Mouse (Mus musculus): ENCODE data around the gene Rtp4. TPM values are rescaled to one million over a fixed set of nuclear protein-coding genes. Genes with fewer than 3 reads are reported as not detected.

The Rtp4 gene
- polyA plus RNA-seq (2014; fragmentation: Nextera tagmentation; extraction: Ambion mirVana) = 3.1 and 4.0 TPM in 2 replicates

DNA sequence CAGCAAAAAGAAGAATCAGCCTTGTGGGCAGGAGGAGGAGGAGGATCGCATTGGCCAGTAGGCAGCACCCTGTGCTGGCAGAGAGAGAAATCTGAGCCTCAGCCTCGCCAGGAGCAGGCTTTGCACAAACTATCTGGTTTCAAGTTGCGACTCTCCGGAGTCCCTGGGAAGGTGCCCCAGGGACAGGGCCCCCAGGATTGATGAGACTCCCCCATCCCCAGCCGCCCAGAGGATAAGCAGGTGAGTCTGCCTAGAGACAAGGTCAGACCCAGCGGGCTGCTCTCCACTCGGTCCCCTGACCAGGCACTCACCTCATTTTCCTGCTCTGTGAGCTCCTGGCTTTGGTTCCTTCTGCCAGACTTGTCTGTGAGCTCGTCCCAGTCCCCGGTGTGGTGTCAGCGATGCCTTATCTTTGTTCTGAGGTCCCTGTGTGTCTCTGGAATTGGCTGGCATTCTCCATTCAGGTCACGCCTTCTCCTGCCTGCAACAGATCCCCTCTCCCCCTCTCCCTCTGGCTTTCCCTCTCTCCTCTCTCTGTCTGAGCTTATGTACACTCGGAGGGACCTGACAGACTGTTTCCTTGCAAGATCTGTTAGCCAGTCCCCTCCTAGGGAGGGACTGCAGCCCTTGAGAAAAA is at the start of gene Rtp4, which contains the start of gene Masp1:
Rtp4 (plus strand) TSS at position 57 of the 637 bp plus-strand sequence.
Masp1 (minus strand) TSS at position 581 of the 637 bp plus-strand sequence.
- H3K4me1 ChIP-seq (ENCODE audit: control insufficient read depth, insufficient read depth, low read length) = peaks cover 50% of the 10 kb centered on the region
- no peaks in the 10 kb centered on the region for H3K36me3 ChIP-seq (ENCODE audit: control insufficient read depth, insufficient read depth, low read length)
- ATAC-seq (peak; percentile 62), DNase-seq (ENCODE audit: low spot score) (peak; percentile 81)
- peak within 1 kb of the TSS; percentile 95 for H3K27ac ChIP-seq (ENCODE audit: low read depth, low read length)
- no peaks in the 10 kb centered on the region for H3K27me3 ChIP-seq (replicated peaks; ENCODE audit: control insufficient read depth, insufficient read depth, low read length)
- H3K4me3 ChIP-seq (ENCODE audit: low read depth, low read length) = peak within 1 kb of the TSS; percentile 49
- WGBS = 0% methylated on average over 12 of the region's 12 CpGs
- H3K9me3 ChIP-seq (replicated peaks; ENCODE audit: control insufficient read depth, low read length) = no peaks in the 10 kb centered on the region
- peak within 1 kb of the TSS; percentile 78 for H3K9ac ChIP-seq (ENCODE audit: low read length)
- H3K4me2 ChIP-seq (ENCODE audit: low read length) = peak within 1 kb of the TSS; percentile 58

DNA sequence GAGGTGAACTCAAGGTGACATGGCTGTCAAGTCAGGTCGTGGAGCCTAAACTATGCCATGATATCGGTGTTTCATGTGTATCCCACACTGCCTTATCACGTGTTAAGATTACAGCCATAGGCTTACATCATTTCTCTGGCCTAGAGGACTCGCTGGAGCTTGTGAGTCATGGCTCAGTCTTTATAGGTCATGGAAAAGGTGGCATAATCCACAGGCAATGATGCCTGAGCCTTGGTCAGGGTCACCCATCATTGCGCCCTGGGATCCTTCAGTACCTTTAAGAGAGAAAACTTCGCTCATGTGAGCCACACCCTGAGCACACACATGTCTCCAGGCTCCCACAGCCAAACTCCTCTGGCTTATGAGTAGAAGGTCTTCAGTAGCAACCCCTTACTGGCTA is 48.5 kb upstream of the Rtp4 start:
- Histone ChIP-seq H3K27ac (ENCODE audit: low read depth, low read length) (no peak overlapping the region), H3K9me3 (replicated peaks; ENCODE audit: control insufficient read depth, low read length) (no peaks in the 10 kb centered on the region), H3K4me3 (ENCODE audit: low read depth, low read length) (no peak overlapping the region), H3K36me3 (ENCODE audit: control insufficient read depth, insufficient read depth, low read length) (peaks cover 48% of the 10 kb centered on the region), H3K4me2 (ENCODE audit: low read length) (no peak overlapping the region), H3K27me3 (replicated peaks; ENCODE audit: control insufficient read depth, insufficient read depth, low read length) (no peaks in the 10 kb centered on the region), H3K4me1 (ENCODE audit: control insufficient read depth, insufficient read depth, low read length) (no peaks in the 10 kb centered on the region), H3K9ac (ENCODE audit: low read length) (no peak overlapping the region)
- WGBS = 96% methylated on average over 6 of the region's 6 CpGs
- no peak for ATAC-seq
- no peak for DNase-seq (ENCODE audit: low spot score)

DNA sequence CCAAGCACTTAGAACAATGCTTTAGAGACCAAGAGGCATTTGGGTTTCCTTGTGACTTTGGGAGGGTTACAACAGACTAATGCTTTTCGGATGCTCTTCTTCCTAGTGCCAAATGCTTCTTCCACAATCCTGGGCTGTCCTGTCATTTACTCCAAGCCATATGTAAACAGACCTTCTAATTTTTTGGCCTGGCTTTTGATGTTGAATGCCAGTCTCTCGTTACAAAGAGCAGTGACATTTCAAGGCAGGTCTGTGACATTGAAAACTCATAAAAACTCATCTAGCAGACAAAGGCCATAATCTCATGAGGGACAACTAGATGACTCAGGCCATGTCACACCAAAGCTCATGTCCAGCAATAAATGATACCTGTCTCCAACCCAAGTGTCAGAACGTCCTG is 48.0 kb upstream of the Rtp4 start:
- 67% methylated on average over 3 of the region's 3 CpGs for WGBS

DNA sequence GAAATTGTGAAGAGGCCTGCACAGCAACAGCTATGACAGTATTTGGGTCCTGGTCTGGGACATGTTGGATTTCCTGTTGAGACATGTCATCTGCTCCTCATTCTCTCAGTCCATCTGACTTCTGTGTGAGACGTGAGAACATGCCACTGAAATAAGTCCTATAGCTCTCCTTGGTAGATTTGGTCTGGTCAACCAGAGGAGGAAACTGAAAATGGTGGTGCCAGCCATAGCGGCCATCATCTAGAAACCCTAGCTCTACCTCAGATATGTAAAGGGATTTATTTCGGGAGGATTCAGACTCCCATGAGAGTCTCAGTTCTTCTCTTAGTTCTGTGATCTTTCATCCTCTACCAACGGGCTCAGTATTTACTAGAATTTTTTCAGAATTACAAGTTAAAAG is 44.4 kb upstream of the Rtp4 start:
- WGBS = 92% methylated on average over 4 of the region's 4 CpGs
- H3K9ac ChIP-seq (ENCODE audit: low read length) = no peak overlapping the region
- H3K4me1 ChIP-seq (ENCODE audit: control insufficient read depth, insufficient read depth, low read length) = no peaks in the 10 kb centered on the region
- no peak overlapping the region for H3K4me3 ChIP-seq (ENCODE audit: low read depth, low read length)
- ATAC-seq (no peak), DNase-seq (ENCODE audit: low spot score) (no peak)
- peaks cover 40% of the 10 kb centered on the region for H3K36me3 ChIP-seq (ENCODE audit: control insufficient read depth, insufficient read depth, low read length)
- H3K27me3 ChIP-seq (replicated peaks; ENCODE audit: control insufficient read depth, insufficient read depth, low read length) = no peaks in the 10 kb centered on the region
- H3K4me2 ChIP-seq (ENCODE audit: low read length) = no peak overlapping the region
- no peaks in the 10 kb centered on the region for H3K9me3 ChIP-seq (replicated peaks; ENCODE audit: control insufficient read depth, low read length)
- H3K27ac ChIP-seq (ENCODE audit: low read depth, low read length) = no peak overlapping the region

More for the DNA sequence above, 48.0 kb upstream of the Rtp4 start:
- no peaks in the 10 kb centered on the region for H3K9me3 ChIP-seq (replicated peaks; ENCODE audit: control insufficient read depth, low read length)
- DNase-seq (ENCODE audit: low spot score) (no peak), ATAC-seq (no peak)
- no peak overlapping the region for H3K4me3 ChIP-seq (ENCODE audit: low read depth, low read length)
- no peak overlapping the region for H3K4me2 ChIP-seq (ENCODE audit: low read length)
- peaks cover 50% of the 10 kb centered on the region for H3K36me3 ChIP-seq (ENCODE audit: control insufficient read depth, insufficient read depth, low read length)
- H3K27ac ChIP-seq (ENCODE audit: low read depth, low read length) = no peak overlapping the region
- H3K4me1 ChIP-seq (ENCODE audit: control insufficient read depth, insufficient read depth, low read length) = no peaks in the 10 kb centered on the region
- H3K27me3 ChIP-seq (replicated peaks; ENCODE audit: control insufficient read depth, insufficient read depth, low read length) = no peaks in the 10 kb centered on the region
- H3K9ac ChIP-seq (ENCODE audit: low read length) = no peak overlapping the region

DNA sequence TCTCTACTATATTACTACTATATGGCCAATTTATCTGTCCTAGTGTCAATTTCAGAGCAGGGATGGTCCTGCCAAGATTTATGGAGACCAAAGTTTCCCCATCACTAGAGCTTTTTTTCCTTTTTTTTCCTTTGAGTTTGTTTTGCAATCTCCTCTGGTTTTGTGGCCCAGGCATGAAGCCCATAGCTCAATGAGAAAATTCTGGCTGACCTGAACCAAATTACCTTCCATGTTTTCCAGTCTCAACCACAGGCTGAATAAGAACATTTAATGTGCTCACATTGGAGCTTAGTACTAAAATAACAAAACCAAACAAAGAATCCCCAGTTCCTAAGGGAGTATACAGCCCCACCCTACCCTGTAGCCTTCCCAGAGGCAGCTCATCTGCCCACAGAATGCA is 43.5 kb upstream of the Rtp4 start:
- H3K4me1 ChIP-seq (ENCODE audit: control insufficient read depth, insufficient read depth, low read length) = no peaks in the 10 kb centered on the region
- DNase-seq (ENCODE audit: low spot score) = no peak
- ATAC-seq = no peak

DNA sequence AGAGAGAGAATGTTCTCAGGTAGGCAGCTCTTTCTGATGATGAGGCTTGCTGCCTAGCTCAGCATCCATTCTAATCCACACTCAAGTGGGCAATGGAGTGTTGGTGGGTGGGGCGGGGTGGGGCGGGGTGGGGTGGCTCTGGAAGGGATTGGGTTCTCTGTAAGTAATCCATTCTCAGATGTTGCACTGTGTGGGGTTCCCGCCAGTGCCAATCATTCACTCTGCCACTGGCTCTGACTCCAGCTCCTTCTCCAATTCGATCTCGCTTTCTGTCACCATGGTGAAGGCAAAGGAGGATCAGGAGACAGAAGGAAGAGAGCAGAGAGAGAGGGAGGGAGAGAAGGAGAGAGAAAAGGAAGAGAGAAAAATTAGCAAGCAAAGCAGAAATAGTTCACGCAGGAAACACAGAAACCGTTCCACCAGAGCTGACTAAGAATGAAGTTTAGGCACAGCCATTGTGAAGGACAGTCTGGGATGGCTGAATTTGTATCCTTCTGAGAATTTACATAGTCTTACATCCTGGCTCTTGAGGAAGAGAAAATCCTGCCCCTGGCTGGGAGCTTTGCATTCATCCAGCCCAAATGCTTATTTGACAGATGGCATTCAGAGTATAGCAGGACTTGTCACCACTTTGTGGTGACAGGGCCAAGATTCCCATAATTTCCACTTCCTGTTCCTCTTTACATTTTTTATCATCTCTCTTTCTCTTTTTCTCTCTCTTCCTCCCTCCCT is 40.1 kb upstream of the Rtp4 start:
- ATAC-seq (peak; percentile 37; the same call in 1 of the 2 replicates), DNase-seq (ENCODE audit: low spot score) (peak; percentile 9)
- WGBS = 77% methylated on average over 7 of the region's 7 CpGs
- H3K4me1 ChIP-seq (ENCODE audit: control insufficient read depth, insufficient read depth, low read length) = no peaks in the 10 kb centered on the region
- H3K9me3 ChIP-seq (replicated peaks; ENCODE audit: control insufficient read depth, low read length) = no peaks in the 10 kb centered on the region
- H3K4me3 ChIP-seq (ENCODE audit: low read depth, low read length) = no peak overlapping the region
- H3K4me2 ChIP-seq (ENCODE audit: low read length) = no peak overlapping the region
- H3K27me3 ChIP-seq (replicated peaks; ENCODE audit: control insufficient read depth, insufficient read depth, low read length) = no peaks in the 10 kb centered on the region
- H3K27ac ChIP-seq (ENCODE audit: low read depth, low read length) = no peak overlapping the region; the same call in 1 of the 2 replicates
- no peak overlapping the region for H3K9ac ChIP-seq (ENCODE audit: low read length)
- peaks cover 40% of the 10 kb centered on the region for H3K36me3 ChIP-seq (ENCODE audit: control insufficient read depth, insufficient read depth, low read length)

More for the DNA sequence above, 43.5 kb upstream of the Rtp4 start:
- peaks cover 32% of the 10 kb centered on the region for H3K36me3 ChIP-seq (ENCODE audit: control insufficient read depth, insufficient read depth, low read length)
- H3K9me3 ChIP-seq (replicated peaks; ENCODE audit: control insufficient read depth, low read length) = no peaks in the 10 kb centered on the region
- no peak overlapping the region for H3K4me2 ChIP-seq (ENCODE audit: low read length)
- H3K4me3 ChIP-seq (ENCODE audit: low read depth, low read length) = no peak overlapping the region
- H3K27ac ChIP-seq (ENCODE audit: low read depth, low read length) = no peak overlapping the region
- no peaks in the 10 kb centered on the region for H3K27me3 ChIP-seq (replicated peaks; ENCODE audit: control insufficient read depth, insufficient read depth, low read length)
- no peak overlapping the region for H3K9ac ChIP-seq (ENCODE audit: low read length)

DNA sequence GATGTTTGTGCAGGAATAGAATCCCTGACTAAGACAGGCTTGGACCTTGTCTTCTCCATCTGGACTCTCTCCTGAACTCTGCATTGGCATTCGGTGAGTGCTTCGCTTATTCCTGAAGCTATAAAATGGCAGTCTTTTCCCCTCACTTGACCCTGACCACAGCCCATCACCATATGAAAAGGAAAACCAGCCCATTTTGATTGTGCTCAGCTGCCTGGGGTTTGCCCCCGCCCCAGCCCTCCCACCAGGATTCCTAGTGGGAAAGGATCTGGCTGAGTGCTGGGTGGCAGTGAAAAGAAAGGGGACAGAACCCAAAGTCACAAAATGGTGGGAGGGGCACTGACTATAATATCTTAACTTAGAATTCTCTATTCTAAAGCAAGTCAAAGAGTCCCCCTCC is 37.9 kb upstream of the Rtp4 start:
- Histone ChIP-seq H3K36me3 (ENCODE audit: control insufficient read depth, insufficient read depth, low read length) (peaks cover 47% of the 10 kb centered on the region), H3K9me3 (replicated peaks; ENCODE audit: control insufficient read depth, low read length) (no peaks in the 10 kb centered on the region), H3K9ac (ENCODE audit: low read length) (no peak overlapping the region), H3K4me1 (ENCODE audit: control insufficient read depth, insufficient read depth, low read length) (no peaks in the 10 kb centered on the region), H3K27me3 (replicated peaks; ENCODE audit: control insufficient read depth, insufficient read depth, low read length) (no peaks in the 10 kb centered on the region), H3K4me3 (ENCODE audit: low read depth, low read length) (no peak overlapping the region), H3K27ac (ENCODE audit: low read depth, low read length) (no peak overlapping the region), H3K4me2 (ENCODE audit: low read length) (no peak overlapping the region)
- ATAC-seq (no peak), DNase-seq (ENCODE audit: low spot score) (no peak)
- 64% methylated on average over 3 of the region's 3 CpGs for WGBS

DNA sequence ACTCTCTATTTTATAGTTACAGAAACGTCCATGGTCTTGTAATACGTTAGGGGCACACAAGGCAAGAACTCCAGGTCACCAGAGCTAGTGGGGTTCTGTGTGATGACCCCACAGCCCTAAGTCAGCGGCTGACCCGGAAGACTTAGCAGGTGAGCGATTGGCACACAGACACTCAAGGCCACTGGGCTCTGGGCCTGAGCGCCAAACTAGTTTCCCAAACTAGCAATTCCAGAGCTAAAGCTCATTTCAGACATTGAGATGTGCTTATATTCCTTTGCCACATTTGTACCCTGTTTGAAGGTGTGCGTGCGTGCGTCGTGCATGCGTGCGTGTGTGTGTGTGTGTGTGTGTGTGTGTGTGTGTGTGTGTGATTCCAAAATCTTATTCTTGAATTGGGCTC is 37.2 kb upstream of the Rtp4 start:
- H3K36me3 ChIP-seq (ENCODE audit: control insufficient read depth, insufficient read depth, low read length) = peaks cover 53% of the 10 kb centered on the region
- no peak overlapping the region for H3K4me3 ChIP-seq (ENCODE audit: low read depth, low read length)
- no peak overlapping the region for H3K9ac ChIP-seq (ENCODE audit: low read length)
- ATAC-seq = no peak
- no peak for DNase-seq (ENCODE audit: low spot score)
- H3K4me1 ChIP-seq (ENCODE audit: control insufficient read depth, insufficient read depth, low read length) = no peaks in the 10 kb centered on the region
- no peak overlapping the region for H3K4me2 ChIP-seq (ENCODE audit: low read length)
- H3K9me3 ChIP-seq (replicated peaks; ENCODE audit: control insufficient read depth, low read length) = no peaks in the 10 kb centered on the region
- WGBS = 93% methylated on average over 12 of the region's 12 CpGs
- H3K27ac ChIP-seq (ENCODE audit: low read depth, low read length) = no peak overlapping the region
- no peaks in the 10 kb centered on the region for H3K27me3 ChIP-seq (replicated peaks; ENCODE audit: control insufficient read depth, insufficient read depth, low read length)

DNA sequence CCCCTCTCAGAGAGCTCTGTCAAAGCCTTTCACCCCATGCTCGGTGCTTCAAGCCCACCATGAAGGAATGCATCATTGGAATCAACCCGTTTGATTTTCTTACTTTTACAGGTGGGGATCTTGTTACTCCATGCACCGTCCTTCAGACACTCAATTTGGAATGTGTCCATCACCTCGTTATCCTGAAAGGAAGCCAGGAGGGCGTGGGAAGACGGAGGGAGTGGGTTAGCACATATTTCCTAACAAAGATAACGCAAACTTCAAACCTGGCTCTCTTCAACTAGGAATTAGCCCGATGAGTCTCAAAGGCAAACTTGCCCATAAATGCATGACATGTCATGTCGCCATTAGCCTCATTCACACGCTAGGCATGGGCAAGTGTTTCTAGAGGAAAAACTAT is 36.8 kb upstream of the Rtp4 start:
- H3K4me3 ChIP-seq (ENCODE audit: low read depth, low read length) = no peak overlapping the region
- no peak overlapping the region for H3K9ac ChIP-seq (ENCODE audit: low read length)
- peaks cover 55% of the 10 kb centered on the region for H3K36me3 ChIP-seq (ENCODE audit: control insufficient read depth, insufficient read depth, low read length)
- H3K4me1 ChIP-seq (ENCODE audit: control insufficient read depth, insufficient read depth, low read length) = no peaks in the 10 kb centered on the region
- H3K9me3 ChIP-seq (replicated peaks; ENCODE audit: control insufficient read depth, low read length) = no peaks in the 10 kb centered on the region
- WGBS = 59% methylated on average over 10 of the region's 10 CpGs
- no peaks in the 10 kb centered on the region for H3K27me3 ChIP-seq (replicated peaks; ENCODE audit: control insufficient read depth, insufficient read depth, low read length)
- H3K27ac ChIP-seq (ENCODE audit: low read depth, low read length) = no peak overlapping the region
- ATAC-seq (no peak), DNase-seq (ENCODE audit: low spot score) (no peak)
- no peak overlapping the region for H3K4me2 ChIP-seq (ENCODE audit: low read length)
